Mouse (Mus musculus): Measurements from ENCODE around the gene Il27.

- TF ChIP-seq POLR2A (IDR thresholded peaks at IDR 0.05; ENCODE audit: low read depth, low read length), result no peak
- TF ChIP-seq CTCF (IDR thresholded peaks at IDR 0.05; ENCODE audit: borderline replicate concordance, insufficient read depth, low read length), result no peak
Measured at GRCm38 (mm10) chr7:126606611-126607010, 11.9 kb upstream of the Il27 start.

All from embryonic fibroblast, embryonic 13.5 days (primary cell).